Mouse (Mus musculus): Measurements from ENCODE around the gene Supt16.

Gene Supt16

GRCm38 (mm10) chr14:52197156-52197878, at the start of gene Supt16:
Supt16 (minus strand) TSS chr14:52197416.
- DNase-seq (ENCODE audit: low read depth): peak; percentile 93

DNA sequence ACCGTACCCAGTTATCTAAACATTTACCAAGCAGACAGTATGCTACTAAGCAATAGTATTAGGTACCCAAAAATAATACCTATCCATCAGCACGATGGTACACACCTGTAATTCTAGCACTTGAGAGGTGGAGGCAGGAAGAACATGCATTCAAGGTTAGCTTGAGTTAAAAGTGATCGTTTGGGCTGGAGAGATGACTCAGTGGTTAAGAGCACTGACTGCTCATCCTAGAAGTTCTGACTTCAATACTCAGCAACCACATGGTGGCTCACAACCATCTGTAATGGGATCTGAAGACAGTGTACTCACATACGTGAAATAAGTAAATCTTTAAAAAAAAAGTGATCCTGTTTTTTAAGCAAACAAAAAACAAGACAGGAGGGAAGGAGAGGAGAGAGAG, 48.9 kb upstream of the Supt16 start:
- DNase-seq (ENCODE audit: low read depth): no peak

DNA sequence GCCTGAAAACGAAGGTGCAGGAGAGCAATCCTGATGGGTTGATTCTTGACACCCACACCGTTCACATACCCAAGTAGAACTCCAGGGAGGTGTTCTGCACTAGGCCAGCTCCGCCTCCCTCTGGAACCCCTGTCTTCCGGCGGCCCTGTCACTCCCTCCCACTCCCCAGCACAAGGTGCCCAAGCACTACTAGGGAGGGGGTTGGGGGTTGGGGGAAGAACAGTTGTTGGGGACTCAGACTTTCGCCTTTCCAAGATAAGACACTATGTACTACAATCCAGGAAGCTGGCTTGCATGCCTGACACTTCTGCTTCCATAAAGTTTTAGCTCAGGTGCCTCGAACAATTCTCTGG, 47.5 kb upstream of the Supt16 start:
- no peak for DNase-seq (ENCODE audit: low read depth)

DNA sequence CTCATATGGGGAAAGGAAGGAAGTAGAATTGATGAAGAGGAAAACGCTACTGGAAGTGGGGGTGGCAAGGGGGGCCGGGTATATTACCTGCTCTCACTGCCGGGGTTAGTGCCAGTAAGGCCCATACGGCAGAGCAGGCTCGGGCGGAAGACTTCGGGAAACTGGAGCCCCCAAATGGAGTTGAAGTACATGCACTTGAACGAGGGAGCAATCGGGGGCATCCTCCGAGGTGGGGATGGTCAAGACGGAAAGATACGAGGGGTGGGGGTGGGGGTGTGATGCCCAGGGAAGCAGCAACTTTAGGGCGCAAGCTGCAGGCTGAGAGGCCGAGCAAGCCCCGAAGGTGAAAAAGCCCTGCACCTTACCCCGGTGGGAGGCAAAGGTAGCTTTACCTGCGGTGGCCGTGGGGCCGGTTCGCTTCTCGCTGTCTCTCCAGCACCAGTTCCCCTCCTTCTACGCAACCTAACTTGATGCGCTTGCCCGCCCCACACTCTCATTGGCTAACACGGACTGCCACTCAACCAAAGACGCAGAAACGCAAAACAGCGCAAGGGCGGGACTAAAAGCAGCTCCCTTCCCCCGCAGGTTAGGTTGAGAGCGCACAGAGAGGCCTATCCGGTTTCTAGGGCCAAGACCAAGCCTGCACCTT, 46.9 kb upstream of the Supt16 start:
- DNase-seq (ENCODE audit: low read depth): peak; percentile 100

- no peak for DNase-seq (ENCODE audit: low read depth)
Measured at GRCm38 (mm10) chr14:52236216-52236615, 39.0 kb upstream of the Supt16 start.

DNA sequence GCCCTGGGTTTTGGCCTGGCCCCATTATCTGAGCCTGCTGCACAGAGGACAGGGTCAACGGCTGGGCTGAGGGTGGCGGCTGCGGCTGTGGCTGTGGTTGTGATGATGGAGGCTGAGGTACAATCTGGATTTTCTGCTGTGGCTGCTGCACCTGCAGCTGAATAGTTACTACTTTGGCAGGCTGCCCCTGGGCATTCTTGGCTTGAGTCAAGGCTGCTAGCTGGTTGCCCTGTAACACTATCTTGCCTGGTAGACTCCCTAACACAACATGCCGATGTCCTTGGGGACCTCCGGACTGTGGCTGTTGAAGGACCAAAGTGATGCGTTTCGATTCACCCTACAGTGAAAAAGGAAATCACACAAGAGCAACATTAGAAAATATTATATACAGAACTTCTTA, 37.9 kb upstream of the Supt16 start:
- DNase-seq (ENCODE audit: low read depth): no peak

GRCm38 (mm10) chr14:52232249-52232648, 35.0 kb upstream of the Supt16 start:
- DNase-seq (ENCODE audit: low read depth): no peak

DNA sequence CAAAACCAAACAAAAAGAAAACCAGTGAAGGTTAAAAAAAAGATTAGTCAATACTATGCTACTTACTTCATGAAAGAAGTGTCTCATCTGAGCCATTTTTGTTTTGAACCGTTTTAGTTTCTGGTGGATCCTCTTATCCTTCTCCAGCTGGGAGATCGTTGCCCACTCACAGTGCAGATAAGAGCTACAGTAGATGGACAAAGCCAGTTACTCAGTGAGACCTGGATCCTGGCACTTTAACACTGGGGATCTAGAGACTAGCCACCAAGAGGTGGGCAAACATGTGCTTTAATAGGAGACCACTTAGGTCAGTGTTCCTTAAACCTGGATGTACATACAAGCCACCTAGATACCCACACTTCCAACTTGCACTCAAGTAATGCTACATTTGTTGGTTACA, 28.8 kb upstream of the Supt16 start:
- no peak for DNase-seq (ENCODE audit: low read depth)

- DNase-seq (ENCODE audit: low read depth): no peak
Measured at GRCm38 (mm10) chr14:52217261-52217660, 20.0 kb upstream of the Supt16 start.

GRCm38 (mm10) chr14:52199412-52199811, 2.2 kb upstream of the Supt16 start:
- DNase-seq (ENCODE audit: low read depth): no peak

- DNase-seq (ENCODE audit: low read depth): no peak
Measured at GRCm38 (mm10) chr14:52198141-52198540, 925 bp upstream of the Supt16 start.

GRCm38 (mm10) chr14:52196230-52197155, 723 bp downstream of the Supt16 start:
- peak; percentile 48 for DNase-seq (ENCODE audit: low read depth)

DNA sequence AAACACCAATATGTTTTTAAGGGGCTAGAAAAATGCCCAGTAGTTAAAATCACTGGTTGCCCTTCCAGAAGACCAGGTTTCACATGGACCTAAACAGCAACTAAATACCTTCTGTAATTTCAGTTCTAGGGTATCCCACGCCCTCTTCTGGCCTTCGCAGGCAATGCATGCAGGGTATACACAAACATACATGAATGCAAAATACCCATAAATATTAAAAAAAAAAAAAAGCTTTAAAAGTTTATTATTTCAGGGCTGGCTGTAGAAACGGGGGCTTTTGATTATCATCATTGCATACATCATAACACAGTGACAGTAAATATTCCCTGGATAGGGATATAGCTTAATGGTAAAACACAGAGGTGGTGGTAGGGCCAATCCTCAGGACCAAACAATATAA, 1.5 kb downstream of the Supt16 start:
- peak; percentile 87 for DNase-seq (ENCODE audit: low read depth)

- DNase-seq (ENCODE audit: low read depth): peak; percentile 76
Measured at GRCm38 (mm10) chr14:52190740-52191359, 6.4 kb downstream of the Supt16 start.

GRCm38 (mm10) chr14:52189519-52189918, 7.7 kb downstream of the Supt16 start:
- DNase-seq (ENCODE audit: low read depth): peak; percentile 24

- no peak for DNase-seq (ENCODE audit: low read depth)
Measured at GRCm38 (mm10) chr14:52188788-52189187, 8.4 kb downstream of the Supt16 start.

DNA sequence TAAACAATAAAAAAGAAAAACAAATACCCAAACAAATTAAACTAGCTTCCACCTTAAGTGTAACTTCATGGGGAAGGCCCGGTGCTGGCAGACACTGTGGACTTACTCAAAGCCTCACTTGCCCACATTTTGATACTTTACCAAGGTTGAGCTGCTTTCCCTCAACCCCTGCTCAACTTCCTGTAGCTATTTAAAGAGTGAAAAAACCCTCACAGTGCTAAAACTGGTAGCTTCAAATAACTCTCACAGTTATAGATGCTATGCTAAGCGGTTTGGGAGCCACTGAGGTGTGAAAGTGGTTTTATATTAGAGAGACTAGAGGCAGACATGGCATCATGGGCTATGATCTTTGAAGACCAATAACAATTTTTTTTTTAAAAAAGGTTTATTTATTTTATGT, 30.6 kb downstream of the Supt16 start:
- DNase-seq (ENCODE audit: low read depth): peak; percentile 29

GRCm38 (mm10) chr14:52160911-52161310, 36.3 kb downstream of the Supt16 start:
- no peak for DNase-seq (ENCODE audit: low read depth)

DNA sequence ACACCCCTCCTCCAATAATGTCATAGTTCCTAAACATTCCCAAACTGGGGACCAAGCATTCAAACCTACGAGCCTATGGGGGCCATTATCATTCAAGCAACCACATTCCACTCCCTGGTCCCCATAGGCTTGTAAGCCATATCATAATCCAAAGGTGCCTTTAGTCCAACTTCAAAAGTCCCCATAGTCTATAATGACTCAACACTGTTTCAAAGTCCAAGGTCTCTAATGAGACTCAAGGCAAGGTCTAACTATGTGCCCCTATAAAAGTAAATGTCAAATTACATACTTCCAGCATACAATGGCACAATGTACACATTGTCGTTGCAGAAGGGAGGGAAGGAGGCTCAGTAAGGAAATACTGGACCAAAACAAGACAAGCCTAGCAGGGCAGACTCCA, 42.2 kb downstream of the Supt16 start:
- no peak for DNase-seq (ENCODE audit: low read depth)

- DNase-seq (ENCODE audit: low read depth): no peak
Measured at GRCm38 (mm10) chr14:52152613-52153012, 44.6 kb downstream of the Supt16 start.

DNA sequence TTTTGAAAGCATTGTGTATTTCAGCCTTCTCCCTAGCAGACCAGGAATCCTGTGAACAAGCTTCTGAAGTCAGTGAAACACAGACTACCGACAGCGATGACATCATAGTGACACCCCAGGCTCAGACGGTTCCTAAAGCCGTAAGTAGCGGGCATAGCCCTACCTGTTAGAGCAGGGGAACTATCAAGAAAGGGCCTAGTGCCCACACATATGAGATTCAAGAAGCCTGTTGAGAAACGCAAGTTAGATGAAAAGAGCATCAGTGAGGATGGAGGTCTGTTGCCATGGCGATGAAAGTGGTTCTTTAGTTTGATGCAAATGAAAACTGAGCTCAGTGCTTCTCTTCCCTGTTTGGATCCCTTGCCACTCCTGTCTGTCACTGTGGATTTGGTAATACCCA, 45.0 kb downstream of the Supt16 start:
- no peak for DNase-seq (ENCODE audit: low read depth)

GRCm38 (mm10) chr14:52149888-52150287, 47.3 kb downstream of the Supt16 start:
- DNase-seq (ENCODE audit: low read depth): no peak
